Mouse (Mus musculus) lung, embryonic 14.5 days (tissue): ENCODE results near the gene Olfr1133. TPM values are rescaled to one million over a fixed set of nuclear protein-coding genes. Genes with fewer than 3 reads are reported as not detected.
"Not testable (repeated sequence)": the region's sequence is repeated elsewhere in the genome, so short reads cannot be mapped to it uniquely, and the experiment has no call there.

Experiments
- ATAC-seq: fragments of 200-750 bp; cut with Nextera tagmentation; 2 replicates; pipeline ENCODE4 v1.8.0; 2017; ENCODE audit warnings: mild to moderate bottlenecking, moderate TSS enrichment, moderate library complexity; ENCODE audit not compliant: insufficient read depth
- DNase-seq: peaks from one replicate; pipeline ENCODE4 v3.0.0-alpha.2; 2015
- H3K27ac ChIP-seq: fragments of 300-500 bp; sonication (generic); 2 replicates; pipeline ENCODE4 v1.5.1; 2014; ENCODE audit warnings: low read depth, mild to moderate bottlenecking, moderate library complexity
- H3K27me3 ChIP-seq: fragments of 300-500 bp; sonication (generic); 2 replicates; pipeline ENCODE4 v1.6.1; 2014; ENCODE audit warnings: low read length, control low read depth; ENCODE audit not compliant: insufficient read depth
- H3K36me3 ChIP-seq: fragments of 300-500 bp; sonication (generic); 2 replicates; pipeline ENCODE4 v1.6.1; 2014; ENCODE audit warnings: control low read depth; ENCODE audit not compliant: insufficient read depth
- H3K4me1 ChIP-seq: fragments of 300-500 bp; sonication (generic); 2 replicates; pipeline ENCODE4 v1.6.1; 2014; ENCODE audit warnings: antibody characterized with exemption, control low read depth; ENCODE audit not compliant: insufficient read depth
- H3K4me2 ChIP-seq: fragments of 300-500 bp; sonication (generic); 2 replicates; pipeline ENCODE4 v1.6.1; 2014; ENCODE audit warnings: mild to moderate bottlenecking
- H3K4me3 ChIP-seq: fragments of 300-500 bp; sonication (generic); 2 replicates; pipeline ENCODE4 v1.5.1; 2014; ENCODE audit warnings: low read depth, low read length
- H3K9ac ChIP-seq: fragments of 300-500 bp; sonication (generic); 2 replicates; pipeline ENCODE4 v1.6.1; 2014
- H3K9me3 ChIP-seq: fragments of 300-500 bp; sonication (generic); 2 replicates; pipeline ENCODE4 v1.6.1; 2016; ENCODE audit warnings: low read depth, low read length, control low read depth
- CTCF ChIP-seq: IDR thresholded peaks from 2 replicates; pipeline ENCODE4 v1.5.1; 2016; ENCODE audit warnings: antibody characterized with exemption, low read depth
- WGBS: fragments of 180-500 bp; shearing (Covaris S2); extraction: QIAGEN DNeasy Blood & Tissue Kit; methylation state at CpG from one replicate; pipeline ENCODE4 v1.1.7; 2014; 5-methylcytosine and 5-hydroxymethylcytosine counted together
- polyA plus RNA-seq: library from polyadenylated mRNA; unstranded; fragments of >200 nt; fragmentation: Nextera tagmentation; extraction: Ambion mirVana; gene quantifications from 2 replicates; pipeline ENCODE4 v1.2.1, GENCODE M21; 2014

Olfr1133 gene
- not detected in 2 replicates for polyA plus RNA-seq

GRCm38 (mm10) chr2:87647274-87647673 lies at the start of gene Olfr1133:
TSS of gene Olfr1133 (minus strand) at chr2:87647374.
- no peaks in the 10 kb centered on the region for H3K27me3 ChIP-seq
- no peaks in the 10 kb centered on the region for H3K4me1 ChIP-seq
- no peak within 1 kb of the TSS for H3K9ac ChIP-seq
- TF ChIP-seq CTCF: no peak
- H3K4me2 ChIP-seq: no peak within 1 kb of the TSS
- DNase-seq (no peak), ATAC-seq (no peak)
- no peak within 1 kb of the TSS for H3K27ac ChIP-seq
- no peaks in the 10 kb centered on the region for H3K36me3 ChIP-seq
- no peaks in the 10 kb centered on the region for H3K9me3 ChIP-seq
- no peak within 1 kb of the TSS for H3K4me3 ChIP-seq

- Histone ChIP-seq H3K4me1 (no peaks in the 10 kb centered on the region), H3K9ac (no peak within 1 kb of the TSS), H3K4me3 (no peak within 1 kb of the TSS), H3K36me3 (no peaks in the 10 kb centered on the region), H3K9me3 (no peaks in the 10 kb centered on the region), H3K27ac (no peak within 1 kb of the TSS), H3K4me2 (no peak within 1 kb of the TSS), H3K27me3 (no peaks in the 10 kb centered on the region)
- ATAC-seq (no peak), DNase-seq (no peak)
- TF ChIP-seq CTCF: no peak
Measured at GRCm38 (mm10) chr2:87693847-87694246, 46.7 kb upstream of the Olfr1133 start, which contains the start of gene Olfr1136. TSS of gene Olfr1136 (minus strand) at chr2:87693947.

- no peak for ATAC-seq
- Histone ChIP-seq H3K36me3 (no peaks in the 10 kb centered on the region), H3K4me3 (no peak within 1 kb of the TSS), H3K27me3 (no peaks in the 10 kb centered on the region), H3K9ac (no peak within 1 kb of the TSS), H3K4me1 (no peaks in the 10 kb centered on the region), H3K9me3 (no peaks in the 10 kb centered on the region), H3K4me2 (no peak within 1 kb of the TSS), H3K27ac (no peak within 1 kb of the TSS)
- no peak for TF ChIP-seq CTCF
- no peak for DNase-seq
- WGBS: 7% methylated on average over 1 of the region's 1 CpGs
Measured at GRCm38 (mm10) chr2:87673564-87673963, 26.4 kb upstream of the Olfr1133 start, which contains the start of gene Olfr1135. TSS of gene Olfr1135 (minus strand) at chr2:87673664.

GRCm38 (mm10) chr2:87658360-87658759 lies 11.2 kb upstream of the Olfr1133 start, which contains the start of gene Olfr1134:
TSS of gene Olfr1134 (minus strand) at chr2:87658460.
- H3K4me3 ChIP-seq: no peak within 1 kb of the TSS
- H3K9ac ChIP-seq: no peak within 1 kb of the TSS
- H3K4me1 ChIP-seq: no peaks in the 10 kb centered on the region
- H3K27me3 ChIP-seq: no peaks in the 10 kb centered on the region
- no peak within 1 kb of the TSS for H3K4me2 ChIP-seq
- no peaks in the 10 kb centered on the region for H3K36me3 ChIP-seq
- ATAC-seq: no peak
- no peak within 1 kb of the TSS for H3K27ac ChIP-seq
- DNase-seq: no peak
- no peak for TF ChIP-seq CTCF
- no peaks in the 10 kb centered on the region for H3K9me3 ChIP-seq
- 83% methylated on average over 2 of the region's 2 CpGs for WGBS

- DNase-seq: no peak
- no peak overlapping the region for H3K4me2 ChIP-seq
- H3K36me3 ChIP-seq: no peaks in the 10 kb centered on the region
Measured at GRCm38 (mm10) chr2:87642441-87642840, 4.7 kb downstream of the Olfr1133 start.

GRCm38 (mm10) chr2:87637435-87637834 lies 9.7 kb downstream of the Olfr1133 start, which contains the start of gene Olfr1132:
TSS of gene Olfr1132 (minus strand) at chr2:87637535.
- Histone ChIP-seq H3K27me3 (no peaks in the 10 kb centered on the region), H3K9ac (no peak within 1 kb of the TSS), H3K9me3 (no peaks in the 10 kb centered on the region), H3K36me3 (no peaks in the 10 kb centered on the region), H3K4me1 (no peaks in the 10 kb centered on the region), H3K4me2 (no peak within 1 kb of the TSS), H3K4me3 (no peak within 1 kb of the TSS), H3K27ac (no peak within 1 kb of the TSS)
- no peak for TF ChIP-seq CTCF
- no peak for ATAC-seq
- no peak for DNase-seq

More at GRCm38 (mm10) chr2:87642441-87642840, 4.7 kb downstream of the Olfr1133 start:
- Histone ChIP-seq H3K27me3 (no peaks in the 10 kb centered on the region), H3K4me3 (no peak overlapping the region), H3K9me3 (no peaks in the 10 kb centered on the region), H3K27ac (no peak overlapping the region), H3K4me1 (no peaks in the 10 kb centered on the region), H3K9ac (no peak overlapping the region)
- TF ChIP-seq CTCF: no peak
- no peak for ATAC-seq

- no peaks in the 10 kb centered on the region for H3K27me3 ChIP-seq
- DNase-seq (no peak), ATAC-seq (no peak)
- H3K27ac ChIP-seq: no peak within 1 kb of the TSS
- H3K4me1 ChIP-seq: no peaks in the 10 kb centered on the region
- H3K4me3 ChIP-seq: no peak within 1 kb of the TSS
- 70% methylated on average over 3 of the region's 3 CpGs for WGBS
- no peak within 1 kb of the TSS for H3K4me2 ChIP-seq
- H3K9ac ChIP-seq: no peak within 1 kb of the TSS
- H3K36me3 ChIP-seq: no peaks in the 10 kb centered on the region
- no peak for TF ChIP-seq CTCF
- no peaks in the 10 kb centered on the region for H3K9me3 ChIP-seq
Measured at GRCm38 (mm10) chr2:87626804-87627203, 20.4 kb downstream of the Olfr1133 start, which contains the start of gene Olfr1131. TSS of gene Olfr1131 (plus strand) at chr2:87627104.

GRCm38 (mm10) chr2:87605912-87606311 lies 41.3 kb downstream of the Olfr1133 start, which contains the start of gene Olfr1130:
TSS of gene Olfr1130 (plus strand) at chr2:87606212.
- not testable (repeated sequence) for H3K27me3 ChIP-seq, H3K27ac ChIP-seq, H3K4me1 ChIP-seq, H3K4me3 ChIP-seq, ATAC-seq, H3K4me2 ChIP-seq, H3K9me3 ChIP-seq, H3K9ac ChIP-seq, H3K36me3 ChIP-seq, DNase-seq

Other genes with a start within 250 kb of the Olfr1133 start
- gene Olfr1123, start 230.7 kb downstream of the Olfr1133 start, polyA plus RNA-seq: not detected in 2 replicates
- not detected in 2 replicates for gene Olfr1124, start 217.1 kb downstream of the Olfr1133 start, polyA plus RNA-seq
- gene Olfr1126, start 193.4 kb downstream of the Olfr1133 start, polyA plus RNA-seq: not detected in 2 replicates
- not detected in 2 replicates for gene Pramel7, start 150.3 kb downstream of the Olfr1133 start, polyA plus RNA-seq
- not detected in 2 replicates for gene Pramel6, start 140.8 kb downstream of the Olfr1133 start, polyA plus RNA-seq
- gene Olfr153, start 115.6 kb downstream of the Olfr1133 start, polyA plus RNA-seq: not detected in 2 replicates
- not detected in 2 replicates for gene Olfr1128, start 101.8 kb downstream of the Olfr1133 start, polyA plus RNA-seq
- not detected in 2 replicates for gene Olfr1129, start 73.5 kb downstream of the Olfr1133 start, polyA plus RNA-seq
- gene Olfr1130, start 41.2 kb downstream of the Olfr1133 start, polyA plus RNA-seq: not detected in 2 replicates
- gene Olfr1131, start 20.3 kb downstream of the Olfr1133 start, polyA plus RNA-seq: not detected in 2 replicates
- gene Olfr1132, start 9.8 kb downstream of the Olfr1133 start, polyA plus RNA-seq: not detected in 2 replicates
- gene Olfr1134, start 11.1 kb upstream of the Olfr1133 start, polyA plus RNA-seq: not detected in 2 replicates
- not detected in 2 replicates for gene Olfr1135, start 26.3 kb upstream of the Olfr1133 start, polyA plus RNA-seq
- not detected in 2 replicates for gene Olfr1136, start 46.6 kb upstream of the Olfr1133 start, polyA plus RNA-seq
- gene Olfr1137, start 65.8 kb upstream of the Olfr1133 start, polyA plus RNA-seq: not detected in 2 replicates
- gene Olfr1138, start 92.6 kb upstream of the Olfr1133 start, polyA plus RNA-seq: not detected in 2 replicates
- not detected in 2 replicates for gene Olfr1140, start 96.4 kb upstream of the Olfr1133 start, polyA plus RNA-seq
- gene Olfr1141, start 106.6 kb upstream of the Olfr1133 start, polyA plus RNA-seq: not detected in 2 replicates
- not detected in 2 replicates for gene Olfr152, start 132.1 kb upstream of the Olfr1133 start, polyA plus RNA-seq
- not detected in 2 replicates for gene Olfr1143, start 153.2 kb upstream of the Olfr1133 start, polyA plus RNA-seq
- gene Olfr1145, start 162.4 kb upstream of the Olfr1133 start, polyA plus RNA-seq: not detected in 2 replicates
- not detected in 2 replicates for gene Olfr1148, start 183.2 kb upstream of the Olfr1133 start, polyA plus RNA-seq
- gene Olfr1150-ps1, start 196.6 kb upstream of the Olfr1133 start, polyA plus RNA-seq: not detected in 2 replicates
- gene Olfr1151, start 208.5 kb upstream of the Olfr1133 start, polyA plus RNA-seq: not detected in 2 replicates
- gene Olfr1152, start 219.1 kb upstream of the Olfr1133 start, polyA plus RNA-seq: not detected in 2 replicates
- gene Olfr1153, start 247.6 kb upstream of the Olfr1133 start, polyA plus RNA-seq: not detected in 2 replicates